Mouse (Mus musculus): ENCODE measurements around the gene Clstn1. TPM values are rescaled to one million over a fixed set of nuclear protein-coding genes. Genes with fewer than 3 reads are reported as not detected.
"Not testable (repeated sequence)": the region's sequence is repeated elsewhere in the genome, so short reads cannot be mapped to it uniquely, and the experiment has no call there.

The Clstn1 gene
- polyA plus RNA-seq, 1 experiment from 2014 or later, result 34.3 TPM

- no peaks in the 10 kb centered on the region; the same call in 1 of the 2 replicates for H3K4me1 ChIP-seq (replicated peaks; ENCODE audit: control insufficient read depth, insufficient read depth, low read length)
- H3K9me3 ChIP-seq (ENCODE audit: control insufficient read depth), result no peaks in the 10 kb centered on the region
- WGBS, result 44% methylated on average over 15 of the region's 15 CpGs
- no peak for TF ChIP-seq CTCF (IDR thresholded peaks at IDR 0.05; ENCODE audit: low read depth)
- H3K9ac ChIP-seq (ENCODE audit: low read depth, low read length), result no peak overlapping the region
- no peak overlapping the region for H3K27ac ChIP-seq (ENCODE audit: low read depth, low read length)
- no peaks in the 10 kb centered on the region; the same call in 1 of the 2 replicates for H3K36me3 ChIP-seq (ENCODE audit: control insufficient read depth, insufficient read depth)
- H3K4me3 ChIP-seq (ENCODE audit: low read depth, low read length), result no peak overlapping the region
- no peaks in the 10 kb centered on the region for H3K27me3 ChIP-seq (replicated peaks; ENCODE audit: control insufficient read depth, insufficient read depth, low read length)
- no peak overlapping the region for H3K4me2 ChIP-seq (replicated peaks; ENCODE audit: low read depth)
- no peak for ATAC-seq
Measured at GRCm38 (mm10) chr4:149606766-149607358, 20.6 kb downstream of the Clstn1 start.

DNA sequence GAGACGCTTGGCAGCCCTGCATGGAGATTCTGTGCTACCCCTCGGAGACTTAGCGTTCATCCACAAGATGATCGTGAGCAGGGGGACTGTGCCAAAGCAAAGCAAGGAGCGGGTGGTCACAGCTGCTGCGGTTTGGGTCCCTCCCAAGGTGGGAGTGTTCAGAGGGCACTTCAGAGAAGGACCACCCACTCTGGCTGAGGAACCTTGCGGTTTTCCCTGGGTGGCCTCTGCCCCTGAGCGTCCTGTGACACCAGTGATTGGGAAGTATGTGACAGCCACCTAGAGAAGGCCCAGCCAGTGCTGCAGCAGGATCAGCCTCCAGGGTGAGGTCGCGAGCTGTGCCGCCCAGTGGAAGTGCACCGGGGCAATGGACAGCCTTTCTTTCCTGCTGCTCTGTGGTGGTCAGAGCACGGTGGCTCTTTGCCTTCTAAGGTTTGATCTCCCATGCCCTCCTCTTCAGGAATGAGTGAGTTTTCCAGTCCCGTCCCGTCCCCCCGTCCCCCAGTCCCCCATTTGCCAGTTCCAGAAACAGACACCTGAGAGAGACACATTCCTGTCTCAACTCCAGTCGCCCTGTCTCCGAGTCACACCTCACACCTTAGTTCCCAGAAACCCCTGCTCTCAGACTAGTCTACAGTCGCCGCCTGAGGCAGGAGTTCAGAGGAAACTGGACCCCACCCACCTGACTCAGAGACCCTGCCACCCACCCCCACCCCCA lies 21.5 kb downstream of the Clstn1 start:
- no peaks in the 10 kb centered on the region for H3K9me3 ChIP-seq (ENCODE audit: control insufficient read depth)
- peak; percentile 23; the same call in 1 of the 2 replicates for TF ChIP-seq CTCF (IDR thresholded peaks at IDR 0.05; ENCODE audit: low read depth)
- no peaks in the 10 kb centered on the region; the same call in 1 of the 2 replicates for H3K36me3 ChIP-seq (ENCODE audit: control insufficient read depth, insufficient read depth)
- no peak overlapping the region for H3K9ac ChIP-seq (ENCODE audit: low read depth, low read length)
- no peak overlapping the region for H3K4me3 ChIP-seq (ENCODE audit: low read depth, low read length)
- H3K27ac ChIP-seq (ENCODE audit: low read depth, low read length), result 0 out of 2 replicates have a peak overlapping the region, but pooled peaks have one; percentile 28
- 0 out of 2 replicates have a peak overlapping the region, but pooled peaks have one; percentile 9 for H3K4me2 ChIP-seq (replicated peaks; ENCODE audit: low read depth)
- 50% methylated on average over 20 of the region's 20 CpGs for WGBS
- 0 out of 2 replicates have a peak, but pooled peaks have one; percentile 23 for ATAC-seq
- no peaks in the 10 kb centered on the region; the same call in 1 of the 2 replicates for H3K4me1 ChIP-seq (replicated peaks; ENCODE audit: control insufficient read depth, insufficient read depth, low read length)
- H3K27me3 ChIP-seq (replicated peaks; ENCODE audit: control insufficient read depth, insufficient read depth, low read length), result no peaks in the 10 kb centered on the region

- no peaks in the 10 kb centered on the region; the same call in 1 of the 2 replicates for H3K36me3 ChIP-seq (ENCODE audit: control insufficient read depth, insufficient read depth)
- no peaks in the 10 kb centered on the region; the same call in 1 of the 2 replicates for H3K4me1 ChIP-seq (replicated peaks; ENCODE audit: control insufficient read depth, insufficient read depth, low read length)
- H3K4me2 ChIP-seq (replicated peaks; ENCODE audit: low read depth), result no peak overlapping the region
- 73% methylated on average over 6 of the region's 6 CpGs for WGBS
- H3K27me3 ChIP-seq (replicated peaks; ENCODE audit: control insufficient read depth, insufficient read depth, low read length), result no peaks in the 10 kb centered on the region
- no peak for ATAC-seq
- H3K27ac ChIP-seq (ENCODE audit: low read depth, low read length), result no peak overlapping the region
- H3K4me3 ChIP-seq (ENCODE audit: low read depth, low read length), result no peak overlapping the region
- H3K9me3 ChIP-seq (ENCODE audit: control insufficient read depth), result no peaks in the 10 kb centered on the region
- H3K9ac ChIP-seq (ENCODE audit: low read depth, low read length), result no peak overlapping the region
- TF ChIP-seq CTCF (IDR thresholded peaks at IDR 0.05; ENCODE audit: low read depth), result no peak
Measured at GRCm38 (mm10) chr4:149608309-149608638, 22.0 kb downstream of the Clstn1 start.

DNA sequence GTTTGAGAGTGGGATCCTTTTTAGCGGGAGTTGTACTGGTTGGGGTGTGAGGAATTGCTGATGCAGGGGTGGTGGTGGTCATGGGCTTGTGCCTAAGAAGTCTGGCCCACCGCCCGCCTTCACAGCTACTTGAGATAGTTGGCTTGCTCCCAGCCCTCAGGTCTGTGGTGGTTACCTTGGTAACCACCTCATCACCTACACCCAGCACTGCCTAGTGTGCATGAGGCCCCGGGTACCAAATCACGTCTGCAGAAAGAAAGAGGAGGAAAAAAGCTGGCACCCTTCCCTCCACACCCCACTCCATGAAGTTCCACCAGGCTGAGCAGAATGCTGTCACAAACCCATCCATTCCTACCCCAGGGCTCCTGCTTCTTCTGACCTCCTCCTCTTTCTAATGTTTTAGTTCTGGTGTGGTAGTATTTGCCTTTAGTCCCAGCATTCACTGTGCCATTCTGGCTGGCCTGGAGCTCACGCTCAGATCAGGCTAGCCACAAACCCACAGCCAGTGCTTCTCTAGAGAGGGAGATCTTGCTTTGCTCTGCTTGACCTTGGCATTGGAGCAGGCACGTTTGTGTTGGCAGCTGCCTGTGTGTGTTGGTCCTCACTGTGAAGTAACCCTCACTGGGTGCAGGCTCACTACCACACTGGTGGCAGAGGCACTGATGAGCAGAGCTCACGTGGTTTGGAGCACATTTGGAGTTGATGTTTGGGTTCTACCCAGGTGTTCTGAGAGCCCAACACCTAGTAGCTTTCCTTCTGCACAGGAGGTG lies 23.2 kb downstream of the Clstn1 start:
- WGBS, result 74% methylated on average over 8 of the region's 8 CpGs
- H3K4me1 ChIP-seq (replicated peaks; ENCODE audit: control insufficient read depth, insufficient read depth, low read length), result no peaks in the 10 kb centered on the region; the same call in 1 of the 2 replicates
- no peak overlapping the region for H3K4me3 ChIP-seq (ENCODE audit: low read depth, low read length)
- no peaks in the 10 kb centered on the region for H3K27me3 ChIP-seq (replicated peaks; ENCODE audit: control insufficient read depth, insufficient read depth, low read length)
- no peak for TF ChIP-seq CTCF (IDR thresholded peaks at IDR 0.05; ENCODE audit: low read depth)
- H3K36me3 ChIP-seq (ENCODE audit: control insufficient read depth, insufficient read depth), result no peaks in the 10 kb centered on the region; the same call in 1 of the 2 replicates
- no peak for ATAC-seq
- H3K9ac ChIP-seq (ENCODE audit: low read depth, low read length), result no peak overlapping the region
- H3K4me2 ChIP-seq (replicated peaks; ENCODE audit: low read depth), result no peak overlapping the region
- H3K27ac ChIP-seq (ENCODE audit: low read depth, low read length), result no peak overlapping the region
- no peaks in the 10 kb centered on the region for H3K9me3 ChIP-seq (ENCODE audit: control insufficient read depth)

GRCm38 (mm10) chr4:149611376-149612044 lies 25.2 kb downstream of the Clstn1 start:
- Histone ChIP-seq H3K27me3 (replicated peaks; ENCODE audit: control insufficient read depth, insufficient read depth, low read length) (no peaks in the 10 kb centered on the region), H3K9me3 (ENCODE audit: control insufficient read depth) (no peaks in the 10 kb centered on the region), H3K9ac (ENCODE audit: low read depth, low read length) (no peak overlapping the region), H3K4me2 (replicated peaks; ENCODE audit: low read depth) (no peak overlapping the region), H3K36me3 (ENCODE audit: control insufficient read depth, insufficient read depth) (peaks cover 15% of the 10 kb centered on the region; the same call in 1 of the 2 replicates), H3K4me1 (replicated peaks; ENCODE audit: control insufficient read depth, insufficient read depth, low read length) (no peaks in the 10 kb centered on the region; the same call in 1 of the 2 replicates), H3K27ac (ENCODE audit: low read depth, low read length) (no peak overlapping the region), H3K4me3 (ENCODE audit: low read depth, low read length) (no peak overlapping the region)
- TF ChIP-seq CTCF (IDR thresholded peaks at IDR 0.05; ENCODE audit: low read depth), result peak; percentile 91
- no peak for ATAC-seq
- WGBS, result 50% methylated on average over 10 of the region's 10 CpGs

- H3K9ac ChIP-seq (ENCODE audit: low read depth, low read length); H3K27ac ChIP-seq (ENCODE audit: low read depth, low read length); H3K4me3 ChIP-seq (ENCODE audit: low read depth, low read length); ATAC-seq; H3K4me2 ChIP-seq (replicated peaks; ENCODE audit: low read depth); H3K4me1 ChIP-seq (replicated peaks; ENCODE audit: control insufficient read depth, insufficient read depth, low read length); H3K9me3 ChIP-seq (ENCODE audit: control insufficient read depth); H3K27me3 ChIP-seq (replicated peaks; ENCODE audit: control insufficient read depth, insufficient read depth, low read length): not testable (repeated sequence)
- H3K36me3 ChIP-seq (ENCODE audit: control insufficient read depth, insufficient read depth), result peaks cover 19% of the 10 kb centered on the region; the same call in 1 of the 2 replicates
- 77% methylated on average over 6 of the region's 6 CpGs for WGBS
Measured at GRCm38 (mm10) chr4:149613497-149613896, 27.2 kb downstream of the Clstn1 start.
